Mouse (Mus musculus): ENCODE results near the gene Tcte3.
A peak's percentile ranks its signal among the peaks of the same experiment; 100 is the strongest.
"Not testable (repeated sequence)": the region's sequence is repeated elsewhere in the genome, so short reads cannot be mapped to it uniquely, and the experiment has no call there.

The Tcte3 gene

DNA sequence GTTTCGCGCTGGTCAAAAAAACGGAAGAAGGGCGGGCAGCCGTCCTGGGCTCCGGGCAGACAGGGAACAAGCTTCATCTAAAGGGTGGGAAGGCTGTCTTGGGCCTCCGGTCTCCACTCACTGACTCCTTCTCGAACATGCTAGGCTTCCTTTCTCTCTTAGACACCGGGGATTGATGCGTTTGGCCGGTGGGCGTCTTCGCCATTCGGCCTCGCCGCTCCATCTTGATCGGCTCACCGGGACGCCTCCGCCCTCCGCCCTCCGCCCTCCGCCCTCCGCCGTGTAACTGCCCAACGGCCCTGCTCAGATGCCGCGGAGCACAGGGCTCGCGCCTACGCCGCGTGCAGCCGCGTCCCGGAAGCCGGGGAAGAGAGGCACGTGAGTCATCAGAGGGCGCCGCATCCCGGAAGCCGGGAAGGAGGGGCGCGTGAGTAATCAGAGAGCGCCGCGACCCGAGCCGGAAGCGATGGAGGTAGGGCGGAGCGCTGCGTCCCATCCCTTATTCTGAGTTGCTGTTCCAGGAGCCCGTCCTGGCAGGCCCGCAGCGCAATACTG is at the start of gene Tcte3, which contains the start of the genes Ermard and Gm3448:
TSS of gene Tcte3 (minus strand) at position 314 of the 555 bp plus-strand sequence.
TSS of gene Ermard (plus strand) at position 34 of the 555 bp plus-strand sequence.
TSS of gene Gm3448 (minus strand) at position 363 of the 555 bp plus-strand sequence.
- DNase-seq, result not testable (repeated sequence)

DNA sequence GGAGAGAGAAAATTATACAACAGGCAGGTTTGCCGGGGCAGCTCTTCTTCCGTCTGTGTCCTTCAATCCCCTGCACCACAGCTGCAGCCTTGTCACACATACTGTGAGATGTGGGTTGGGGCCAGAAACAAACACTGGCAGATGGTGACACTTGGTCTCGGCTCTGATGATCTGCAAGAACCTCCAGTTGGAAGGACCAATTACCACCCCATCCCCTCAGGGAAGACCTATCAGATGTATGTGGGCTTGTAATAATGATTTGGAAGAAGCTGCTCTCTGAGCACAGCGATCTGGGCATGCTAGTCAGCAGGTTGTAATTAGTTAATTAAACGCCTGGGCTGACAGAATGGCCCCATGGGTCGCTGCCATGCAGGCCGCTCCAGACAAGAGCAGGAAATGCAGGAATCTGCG is 47.3 kb upstream of the Tcte3 start:
- DNase-seq, result no peak

DNA sequence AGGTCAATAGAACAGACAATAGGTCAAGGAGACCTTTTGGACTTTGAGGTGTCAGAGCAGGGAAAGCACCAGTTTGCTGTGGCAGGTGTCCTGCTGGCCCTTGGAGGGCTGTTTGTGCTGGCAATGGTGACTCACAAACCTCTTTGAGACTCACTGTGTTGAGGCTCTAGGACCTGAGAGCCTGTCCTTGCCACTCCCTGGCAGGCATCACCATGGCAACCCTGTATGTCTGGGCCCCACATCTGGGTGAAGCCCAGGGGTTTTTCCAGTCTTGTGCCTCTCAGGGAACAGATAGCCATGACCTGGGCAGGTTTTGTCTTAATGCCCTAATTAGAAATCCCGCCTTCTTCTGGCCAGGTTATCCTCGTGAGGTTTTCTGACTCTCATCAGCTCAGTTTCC is 46.9 kb upstream of the Tcte3 start:
- DNase-seq, result no peak

DNA sequence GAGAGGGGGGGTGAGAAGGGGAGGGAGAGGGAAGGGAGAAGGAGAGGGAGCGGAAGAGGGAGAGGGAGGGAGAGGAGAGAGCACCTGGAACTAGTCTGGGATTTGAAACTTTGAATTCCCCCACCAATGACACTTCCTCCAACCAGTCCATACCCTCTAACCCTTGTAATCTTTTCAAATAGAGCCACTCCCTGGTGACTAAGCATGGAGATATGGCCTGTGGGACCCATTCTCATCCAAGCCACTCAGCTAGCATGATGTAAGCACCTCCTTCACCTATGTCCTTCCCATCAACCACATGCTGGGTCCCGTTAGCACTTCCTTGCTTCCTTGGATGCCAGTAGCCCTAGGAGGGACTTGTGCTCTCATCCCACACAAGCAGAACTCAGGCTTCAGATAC is 43.7 kb upstream of the Tcte3 start:
- DNase-seq, result no peak

DNA sequence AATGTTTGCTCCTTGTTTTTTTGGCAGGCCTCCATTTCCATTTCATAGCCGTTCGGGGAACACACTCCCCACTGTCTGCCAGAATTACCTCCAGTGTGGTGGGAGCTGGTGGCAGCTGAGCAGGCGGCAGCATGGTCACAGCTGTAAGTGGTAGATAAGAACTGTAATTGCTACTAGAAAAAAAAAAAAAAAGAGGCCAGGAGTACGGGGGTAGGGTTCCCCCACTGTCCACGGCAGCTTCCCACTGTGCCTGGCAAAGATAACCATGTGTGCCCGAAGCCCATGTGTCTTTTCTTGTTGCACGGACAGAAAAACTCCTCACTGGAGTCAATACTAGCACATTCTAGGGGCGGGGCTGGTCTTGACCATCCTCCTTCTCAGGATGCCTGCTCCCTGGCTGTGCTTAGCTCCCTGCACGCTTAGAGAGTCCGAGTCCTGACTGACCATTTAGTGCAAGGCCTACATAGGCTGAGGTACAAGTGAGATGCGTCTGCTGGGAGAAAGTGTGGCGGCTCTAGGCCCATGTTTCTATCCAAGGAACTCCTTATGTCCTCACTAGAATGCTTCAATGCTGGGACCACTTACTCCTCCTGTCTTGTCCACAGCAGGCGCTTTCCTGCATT is 43.0 kb upstream of the Tcte3 start:
- no peak for DNase-seq

DNA sequence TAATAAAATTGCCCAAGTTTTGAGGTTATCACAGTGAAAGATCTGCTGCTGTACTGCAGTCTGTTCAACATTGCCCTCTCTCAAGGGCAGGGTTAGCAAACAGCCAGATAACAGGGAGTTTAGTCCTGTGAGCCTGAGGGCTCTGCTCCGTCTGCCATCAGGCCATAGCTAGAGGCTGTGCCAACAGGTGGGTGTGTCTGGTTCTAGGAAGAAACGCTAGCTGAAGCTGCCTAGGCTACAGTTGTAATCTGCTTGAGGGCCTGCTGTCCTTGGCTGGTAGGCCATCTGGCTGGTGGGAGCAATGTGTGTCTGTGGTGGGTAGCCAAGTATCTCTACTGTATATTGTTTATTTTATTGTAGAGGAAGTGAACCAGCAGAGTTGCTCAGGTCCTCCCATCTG is 36.2 kb upstream of the Tcte3 start:
- no peak for DNase-seq

DNA sequence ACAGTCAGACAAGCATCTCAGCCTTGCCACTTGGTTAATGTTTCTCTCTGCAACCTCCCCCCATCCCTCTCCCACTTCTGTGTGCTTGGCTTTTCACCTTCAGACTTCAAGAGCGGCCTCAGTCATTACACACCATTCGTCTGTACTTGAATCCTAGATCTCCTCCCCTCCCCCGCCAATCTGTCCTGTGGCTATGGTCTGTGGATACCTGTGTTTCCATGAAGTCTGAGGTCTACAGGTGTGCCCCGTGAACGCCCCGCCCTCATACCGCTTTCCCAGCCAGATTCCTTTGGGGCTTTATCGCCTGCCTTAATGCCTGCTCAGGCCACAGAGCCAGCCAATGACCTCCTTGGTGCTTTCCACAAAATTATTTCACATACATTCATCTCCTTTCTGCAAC is 33.7 kb upstream of the Tcte3 start:
- no peak for DNase-seq

DNA sequence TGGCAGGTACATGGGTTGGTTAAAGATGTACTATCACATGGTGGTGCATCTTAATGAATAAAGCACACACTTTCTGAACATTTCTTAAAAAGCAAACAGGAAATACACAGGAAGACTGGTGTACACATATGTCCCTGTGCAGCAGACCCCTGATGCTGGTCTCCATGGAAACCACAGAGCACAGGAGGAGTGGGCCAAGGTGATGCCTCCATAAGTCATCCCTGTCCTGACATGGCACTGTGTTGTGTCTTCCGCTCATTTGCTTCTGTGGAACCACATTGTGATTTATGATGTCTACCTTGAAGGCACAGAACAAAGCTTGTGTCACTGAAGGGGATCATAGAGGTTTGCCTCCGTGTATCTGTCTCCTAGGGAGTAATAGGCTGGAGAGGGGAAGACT is 30.9 kb upstream of the Tcte3 start:
- no peak for DNase-seq

DNA sequence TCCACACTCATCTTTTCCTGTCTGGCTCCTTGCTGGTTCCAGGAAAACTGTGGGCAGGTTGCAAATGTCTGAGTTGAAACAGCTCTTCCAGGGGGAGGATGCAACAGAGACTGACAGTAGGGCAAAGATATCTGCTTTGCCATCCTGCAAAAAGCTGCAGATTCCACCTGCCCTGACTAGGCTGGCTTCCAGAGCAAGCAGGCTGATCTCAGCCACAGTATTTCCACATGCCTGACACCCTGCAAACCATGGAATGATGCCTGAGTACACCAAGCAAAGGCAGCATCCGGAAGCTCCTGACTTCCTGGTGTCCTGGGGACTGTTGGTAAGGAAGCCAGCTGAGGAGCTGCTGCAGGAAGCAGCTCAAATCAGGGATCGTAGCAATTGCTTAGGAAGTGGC is 27.8 kb upstream of the Tcte3 start:
- peak; percentile 39 for DNase-seq

DNA sequence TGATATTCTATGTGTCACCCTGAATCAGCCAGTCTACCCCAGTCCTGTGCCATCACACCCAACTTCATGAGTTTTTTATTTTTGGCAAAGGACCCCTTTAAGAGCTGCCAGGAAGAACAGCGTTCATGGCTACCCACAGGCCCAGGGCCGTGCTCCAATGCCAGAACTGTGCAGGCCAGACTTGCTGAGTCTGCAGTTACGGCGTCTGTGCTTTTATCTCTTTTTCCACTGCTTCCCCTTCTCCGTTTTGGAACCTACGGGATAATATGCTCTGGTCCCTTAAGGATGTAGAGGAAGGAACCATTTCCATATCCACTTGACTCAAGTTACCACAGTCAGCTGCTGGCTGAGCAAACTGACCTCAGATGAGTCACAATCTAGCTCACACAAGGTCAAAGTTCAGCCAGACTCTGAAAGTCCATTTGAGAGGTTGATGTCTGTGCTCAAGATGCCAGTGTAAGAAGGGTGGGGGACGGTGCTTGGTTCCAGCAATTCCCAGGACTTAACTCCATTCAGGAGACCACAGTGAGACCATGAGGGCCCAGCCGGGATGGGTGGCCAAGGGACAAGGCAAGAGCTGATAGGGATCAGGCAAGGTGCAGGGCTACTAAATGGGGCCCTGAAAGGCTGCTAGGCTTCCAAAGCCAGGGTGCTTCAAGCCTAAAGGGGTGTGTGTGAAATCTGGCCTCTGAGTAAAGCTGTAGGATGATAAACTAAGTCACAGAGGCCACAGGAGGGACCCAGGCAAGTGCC is 26.9 kb upstream of the Tcte3 start:
- DNase-seq, result no peak

DNA sequence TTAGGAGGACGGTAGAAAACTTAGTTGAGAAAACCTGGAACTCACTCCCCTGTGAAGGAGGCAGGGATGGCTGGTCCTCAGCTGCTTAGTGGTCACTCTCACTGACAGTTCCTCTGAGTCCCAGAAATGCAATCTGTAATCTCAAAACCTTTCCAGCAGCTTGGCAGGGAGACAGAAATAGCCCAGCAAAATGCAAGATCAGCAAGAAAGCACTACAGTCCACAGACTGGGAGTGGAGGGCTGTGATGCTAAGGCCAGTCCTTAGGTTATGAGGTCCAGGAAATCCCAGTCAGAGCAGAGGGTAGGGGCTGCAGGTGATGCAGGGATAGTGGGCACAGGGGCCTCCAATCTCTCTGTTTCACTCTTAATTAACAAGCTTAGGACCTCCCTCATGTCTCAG is 25.6 kb upstream of the Tcte3 start:
- DNase-seq, result no peak

DNA sequence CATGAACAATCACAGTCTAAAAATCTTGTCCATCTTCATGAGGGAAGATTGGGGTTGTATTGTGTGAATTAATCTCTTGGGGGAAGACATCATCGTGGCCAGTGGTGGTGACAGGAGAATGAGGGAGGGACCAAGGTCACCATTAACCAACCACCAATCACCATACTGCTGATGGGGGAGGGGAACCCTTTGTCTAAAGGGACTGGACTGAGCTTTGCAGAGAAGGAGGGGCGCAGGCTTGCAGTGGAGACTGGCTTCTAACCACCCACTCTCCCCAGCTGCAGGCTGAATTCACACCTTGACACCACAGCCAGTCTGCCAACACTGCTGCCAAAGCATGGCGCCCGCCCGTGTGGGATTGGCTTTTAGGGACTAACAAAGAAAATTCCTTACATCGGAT is 24.8 kb upstream of the Tcte3 start:
- DNase-seq, result no peak

DNA sequence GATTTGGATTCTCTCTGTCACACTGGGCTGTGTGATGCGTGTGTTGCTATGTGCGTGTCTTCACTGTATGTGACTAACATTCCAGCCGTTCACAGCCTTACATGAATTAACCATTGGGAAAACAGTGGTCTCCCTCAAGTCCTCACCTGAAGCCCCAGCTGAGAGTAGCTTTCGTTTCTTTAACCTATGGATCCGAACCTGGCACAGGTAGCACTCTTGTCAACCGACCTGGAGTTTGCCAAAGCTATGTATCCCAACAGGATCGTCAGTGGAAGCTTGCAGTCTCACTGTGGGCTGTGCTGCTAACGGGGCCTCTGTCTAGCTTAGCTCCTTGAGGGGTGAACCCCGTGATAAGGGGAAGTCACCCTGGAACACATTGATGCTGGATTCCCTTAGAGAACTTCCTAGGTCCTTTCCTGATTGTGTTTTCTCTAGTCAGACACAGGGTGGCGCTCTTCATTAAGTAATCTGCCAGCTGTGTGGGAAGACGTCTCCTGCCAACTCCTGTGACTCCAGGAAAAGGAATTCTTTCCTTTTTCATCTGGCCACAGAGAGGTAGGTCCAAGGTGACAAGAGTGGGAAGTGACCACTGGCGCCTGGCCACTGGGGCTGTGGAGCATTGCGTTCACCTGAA is 24.2 kb upstream of the Tcte3 start:
- peak; percentile 79 for DNase-seq

DNA sequence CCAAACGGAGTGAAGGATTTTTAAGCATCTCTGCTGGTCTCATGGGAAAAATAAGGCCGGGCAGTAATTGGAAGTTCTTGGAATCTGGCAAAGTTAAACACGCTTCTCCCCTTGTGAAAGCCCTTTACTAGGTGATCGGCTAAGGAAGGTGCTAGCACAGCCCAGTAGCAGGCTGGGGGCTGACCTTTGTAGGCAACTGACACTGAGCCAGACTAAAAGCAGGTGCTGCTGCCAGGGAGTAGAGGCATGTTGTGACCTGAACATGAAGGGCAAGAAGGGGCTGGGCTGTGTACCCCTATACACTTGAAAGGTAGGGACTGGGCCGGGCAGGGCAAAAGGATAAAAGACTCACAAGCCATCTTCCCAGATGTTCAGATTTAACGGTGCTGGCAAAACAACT is 19.1 kb upstream of the Tcte3 start:
- no peak for DNase-seq

DNA sequence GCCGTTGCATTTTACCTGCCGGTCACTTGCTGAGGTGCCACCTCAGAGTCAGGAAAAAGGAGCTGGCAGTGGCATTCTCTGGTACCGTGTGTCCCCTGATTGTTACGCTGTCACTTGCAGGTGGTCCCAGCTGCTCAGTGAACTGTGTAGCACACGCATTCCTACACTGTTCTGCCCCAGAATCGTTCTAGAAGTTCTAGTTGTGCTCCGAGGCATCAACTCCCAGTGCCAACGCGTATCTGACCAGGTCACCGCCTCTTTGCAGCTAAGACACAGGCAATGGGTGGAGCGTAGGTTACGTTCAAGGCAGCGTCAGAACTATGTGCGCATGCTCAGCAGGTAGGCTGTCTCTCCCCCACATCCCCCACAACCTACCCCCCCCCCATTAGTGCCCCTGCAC is 18.4 kb upstream of the Tcte3 start:
- DNase-seq, result no peak

DNA sequence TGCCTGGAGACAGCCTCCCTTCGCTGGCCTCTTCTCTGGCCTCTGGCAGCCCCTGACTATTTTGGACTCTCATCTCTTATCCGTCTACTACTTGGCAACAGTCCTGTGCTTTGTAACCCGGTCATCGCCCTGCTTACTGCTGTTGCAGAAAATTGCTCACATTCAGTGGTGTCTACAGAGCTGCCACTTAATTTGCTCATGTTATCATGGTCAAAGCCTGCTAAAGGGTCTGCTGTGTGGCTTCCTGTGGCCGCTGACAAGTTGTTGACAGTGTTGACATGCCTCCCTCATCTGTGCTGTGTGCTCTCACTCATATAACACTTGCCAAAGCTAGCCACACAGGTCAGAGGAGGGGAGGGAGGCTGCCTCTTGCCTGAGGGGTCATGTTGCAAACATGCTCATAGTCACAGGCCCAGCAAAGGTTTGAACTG is 16.9 kb upstream of the Tcte3 start:
- no peak for DNase-seq

DNA sequence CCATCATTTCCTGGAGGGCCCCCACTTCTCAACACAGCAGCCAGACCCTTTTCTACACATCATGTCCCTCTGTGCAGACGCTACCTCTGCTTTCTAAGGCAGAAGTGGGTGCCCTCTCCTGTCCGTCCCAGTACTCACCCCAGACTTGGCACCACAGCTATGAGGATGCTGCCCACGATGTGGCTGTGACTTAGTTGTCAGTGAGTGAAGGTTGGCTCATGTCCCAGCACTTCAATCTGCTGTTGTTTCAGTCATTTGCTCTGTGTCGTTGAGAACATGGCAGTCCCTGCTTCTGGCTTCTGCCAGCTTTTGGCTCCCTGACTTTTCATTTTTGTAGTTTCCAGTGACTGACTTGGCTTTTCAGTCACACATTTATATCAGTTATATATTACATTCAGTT is 14.6 kb upstream of the Tcte3 start:
- DNase-seq, result peak; percentile 59

DNA sequence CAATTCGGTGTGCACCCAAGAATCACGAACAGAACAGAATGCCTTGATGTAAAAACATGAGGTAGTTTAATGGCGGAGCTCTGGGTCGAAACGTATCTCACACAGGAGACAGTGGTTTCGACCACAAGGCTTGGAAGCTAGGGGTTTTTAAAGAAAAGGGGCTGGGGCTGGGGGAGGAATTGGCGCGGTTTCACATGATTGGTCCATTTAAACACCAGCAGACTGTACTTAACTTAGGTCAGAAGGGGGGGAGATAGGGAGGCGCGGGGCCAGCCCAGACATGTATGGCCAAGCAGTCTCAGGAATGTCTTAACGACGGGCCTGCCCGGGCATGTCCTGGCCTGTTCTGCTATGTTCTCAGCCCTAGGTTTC is 12.5 kb upstream of the Tcte3 start:
- not testable (repeated sequence) for DNase-seq

DNA sequence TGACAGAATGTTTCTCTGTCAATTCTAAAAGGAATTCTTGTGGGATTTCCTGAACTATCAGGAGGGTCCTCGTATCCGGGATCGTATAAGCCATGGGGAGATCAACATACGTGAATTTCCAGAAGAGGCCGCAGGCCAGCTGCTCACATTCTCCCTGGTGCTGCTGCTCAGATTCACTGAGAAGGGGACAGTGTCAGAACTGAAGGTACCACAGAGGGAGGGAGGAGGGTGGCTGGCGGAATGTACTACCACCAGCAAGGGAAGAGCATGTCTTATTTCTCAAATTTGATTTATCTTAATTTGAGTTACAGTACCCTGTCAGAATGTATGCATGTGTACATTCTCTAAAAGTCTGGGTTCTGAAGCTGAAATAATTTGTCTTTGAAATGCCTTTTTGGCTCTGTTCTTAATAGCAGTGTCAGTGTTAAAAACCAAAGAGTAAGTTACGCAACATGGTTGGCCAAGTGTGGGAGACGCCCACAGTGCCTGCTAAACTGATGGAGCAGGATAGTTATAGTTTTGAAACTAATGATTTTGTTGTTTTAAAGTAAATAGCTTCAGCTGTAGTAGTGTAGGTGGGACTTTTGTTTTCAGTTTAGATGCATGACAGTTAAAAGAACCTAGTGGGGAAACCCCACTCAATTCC is 12.0 kb upstream of the Tcte3 start:
- DNase-seq, result not testable (repeated sequence)

DNA sequence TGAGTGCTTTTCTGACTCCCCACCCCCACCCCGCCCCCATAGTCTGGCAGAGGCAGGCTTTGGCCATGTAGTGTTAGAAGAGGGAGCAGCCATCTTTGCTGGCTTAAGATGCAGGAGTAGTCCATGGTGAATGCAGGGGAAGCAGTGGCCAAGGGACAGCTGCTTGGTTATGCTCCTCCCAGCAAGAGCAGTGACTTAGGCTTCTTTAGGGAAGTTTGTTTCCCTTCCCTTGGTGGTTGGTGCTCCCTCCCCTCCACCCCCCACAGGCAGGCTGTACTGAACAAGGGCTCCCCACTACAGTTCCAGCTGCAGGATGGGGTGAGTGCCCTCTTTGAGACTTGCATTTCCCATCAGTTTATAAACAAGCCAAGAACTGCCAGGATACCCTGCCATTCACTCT is 11.5 kb upstream of the Tcte3 start:
- not testable (repeated sequence) for DNase-seq

DNA sequence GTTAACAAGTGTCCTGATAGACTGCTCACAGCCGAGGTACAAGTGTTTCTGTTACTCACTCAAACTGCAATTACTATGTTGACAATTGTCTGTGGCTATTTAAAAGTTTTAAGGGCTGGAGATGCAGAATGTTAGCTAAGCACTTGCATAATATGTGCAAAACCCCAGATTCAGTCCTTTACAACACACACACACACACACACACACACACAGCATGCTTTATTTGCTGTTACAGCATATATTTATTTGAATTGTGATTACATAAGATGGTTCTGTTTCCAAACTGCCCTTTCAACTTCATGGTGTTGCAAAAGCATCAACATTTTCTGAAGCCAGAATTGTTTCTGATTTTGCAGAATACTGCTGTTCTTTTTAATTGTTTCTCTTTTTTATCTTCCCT is 9.1 kb upstream of the Tcte3 start:
- not testable (repeated sequence) for DNase-seq

DNA sequence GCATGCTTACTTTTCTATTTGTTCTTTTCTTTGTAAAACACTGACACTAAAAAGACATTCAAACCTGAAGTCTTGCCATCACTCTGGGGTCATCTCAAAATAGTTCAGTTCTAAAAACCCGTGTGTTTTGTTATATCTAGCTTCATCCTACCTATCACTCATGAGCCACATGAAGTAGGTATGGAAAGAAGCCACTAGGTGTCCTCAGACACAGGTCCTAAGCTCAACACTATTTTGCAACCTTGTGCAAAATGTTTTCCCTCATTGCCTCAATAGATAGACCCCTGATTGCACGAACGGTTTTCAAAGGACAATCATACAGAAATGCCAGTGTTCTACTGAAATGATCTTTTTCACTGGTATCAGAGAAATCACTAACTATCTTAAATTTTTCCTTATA is 833 bp downstream of the Tcte3 start:
- not testable (repeated sequence) for DNase-seq

DNA sequence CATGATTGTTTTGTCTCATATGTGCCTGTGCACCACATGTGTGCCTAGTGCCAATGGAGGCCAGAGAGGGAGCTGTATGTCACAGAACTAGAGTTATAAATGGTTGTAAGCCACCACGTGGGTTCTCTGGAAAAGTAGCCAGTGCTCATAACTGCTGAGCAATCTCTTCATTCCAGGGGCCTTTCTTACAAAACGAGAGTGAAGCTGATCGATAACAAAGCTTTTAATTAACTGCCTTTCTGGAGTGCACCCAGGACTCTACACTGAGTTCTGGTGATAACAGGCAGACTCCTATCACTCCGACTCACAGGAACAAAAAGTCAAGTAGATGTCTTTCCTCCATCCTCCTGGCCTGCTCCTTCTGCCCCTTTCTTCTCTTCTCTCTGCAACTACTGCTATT is 9.9 kb downstream of the Tcte3 start:
- DNase-seq, result not testable (repeated sequence)
